Mouse (Mus musculus): ENCODE measurements around the gene Entpd7.

- TF ChIP-seq CTCF (IDR thresholded peaks at IDR 0.05; ENCODE audit: borderline replicate concordance, insufficient read depth, low read depth, low read length): no peak
- no peak for TF ChIP-seq POLR2A (IDR thresholded peaks at IDR 0.05; ENCODE audit: borderline replicate concordance, insufficient read depth, low read length)
These were observed 15.8 kb upstream of the Entpd7 start for GRCm38 (mm10) chr19:43673513-43674315.
